Mouse (Mus musculus) heart, adult 2 months (tissue): ENCODE measurements around the gene Styxl1. TPM values are rescaled to one million over a fixed set of nuclear protein-coding genes. Genes with fewer than 3 reads are reported as not detected.

Experiments used
- DNase-seq, 2 experiments: peaks; one replicate each; pipeline ENCODE4 v3.0.0; 2021
- H3K27ac ChIP-seq: fragments of 200-600 bp; 2 replicates; pipeline ENCODE4 v1.8.1; 2022
- H3K27me3 ChIP-seq: fragments of 200-500 bp; 2 replicates; pipeline ENCODE4 v1.6.1; 2012; ENCODE audit warnings: mild to moderate bottlenecking, low read length, inconsistent platforms, mixed read lengths; ENCODE audit not compliant: control insufficient read depth, insufficient read depth
- H3K36me3 ChIP-seq: fragments of 200-500 bp; 2 replicates; pipeline ENCODE4 v1.6.1; 2012; ENCODE audit warnings: low read length, inconsistent platforms; ENCODE audit not compliant: control insufficient read depth, insufficient read depth
- H3K4me1 ChIP-seq: fragments of 200-500 bp; 2 replicates; pipeline ENCODE4 v1.6.1; 2011; ENCODE audit warnings: low read length; ENCODE audit not compliant: control insufficient read depth, insufficient read depth
- H3K4me3 ChIP-seq: fragments of 200-600 bp; 2 replicates; pipeline ENCODE4 v1.8.1; 2022
- H3K79me2 ChIP-seq: fragments of 200-500 bp; replicated peaks from 2 replicates; pipeline ENCODE4 v1.6.1; 2012; ENCODE audit warnings: mild to moderate bottlenecking, inconsistent platforms, low read length, moderate library complexity, mixed read lengths; ENCODE audit not compliant: control insufficient read depth, insufficient read depth
- H3K9ac ChIP-seq: fragments of 200-500 bp; 2 replicates; pipeline ENCODE4 v1.6.1; 2012; ENCODE audit warnings: low read depth, mild to moderate bottlenecking, control low read depth, inconsistent platforms, low read length, mixed read lengths
- CTCF ChIP-seq: fragments of 200-600 bp; IDR thresholded peaks from 2 replicates; pipeline ENCODE4 v1.8.1; 2022; ENCODE audit warnings: antibody characterized with exemption, mild to moderate bottlenecking, moderate library complexity
- EP300 ChIP-seq: fragments of 200-500 bp; IDR thresholded peaks from 2 replicates; pipeline ENCODE4 v1.6.1; 2011; ENCODE audit warnings: low read depth, low read length, control low read depth; ENCODE audit not compliant: insufficient read depth
- POLR2A ChIP-seq: fragments of 200-500 bp; IDR thresholded peaks from 2 replicates; pipeline ENCODE4 v1.6.1; 2011; ENCODE audit warnings: mild to moderate bottlenecking, low read depth, low read length, control low read depth; ENCODE audit not compliant: insufficient read depth
- WGBS: fragments of 180-500 bp; shearing (Covaris S2); methylation state at CpG from one replicate; pipeline ENCODE4 v1.1.7; 2018; 5-methylcytosine and 5-hydroxymethylcytosine counted together
- intact Hi-C: fragments of 180-260 bp; cut with DNase I; formaldehyde crosslinking; loops from one replicate; pipeline ENCODE4 v1.15.1; 2025
- polyA plus RNA-seq: library from polyadenylated mRNA; depleted of rRNA; stranded (reverse); fragments of >200 nt; gene quantifications from 2 replicates; pipeline ENCODE4 v1.2.3, GENCODE M21; 2012
- total RNA-seq, 2 experiments: library from RNA; stranded (reverse); gene quantifications; 2 replicates each; pipeline ENCODE4 v1.2.3; 2021

Styxl1 gene
- total and polyA plus RNA-seq, 3 experiments, result 0.20 TPM; not detected in 2

GRCm38 (mm10) chr5:135807263-135807637 is 29.1 kb upstream of the Styxl1 start:
- no peaks in the 10 kb centered on the region for H3K4me1 ChIP-seq
- H3K36me3 ChIP-seq, result no peaks in the 10 kb centered on the region
- no peak for TF ChIP-seq EP300
- TF ChIP-seq POLR2A, result no peak
- no peak for TF ChIP-seq CTCF
- H3K4me3 ChIP-seq, result no peak overlapping the region
- intact Hi-C loops, result no loop called here
- no peak for DNase-seq
- no peaks in the 10 kb centered on the region; the same call in 1 of the 2 replicates for H3K27me3 ChIP-seq
- no peaks in the 10 kb centered on the region for H3K79me2 ChIP-seq
- H3K27ac ChIP-seq, result no peak overlapping the region
- H3K9ac ChIP-seq, result no peak overlapping the region
- WGBS, result 32% methylated on average over 3 of the region's 3 CpGs

- H3K4me1 ChIP-seq, result no peaks in the 10 kb centered on the region
- no peak for TF ChIP-seq POLR2A
- peak; percentile 96 for TF ChIP-seq CTCF
- TF ChIP-seq EP300, result peak; percentile 87
- H3K79me2 ChIP-seq, result no peaks in the 10 kb centered on the region
- no peaks in the 10 kb centered on the region; the same call in 1 of the 2 replicates for H3K27me3 ChIP-seq
- WGBS, result 6% methylated on average over 29 of the region's 29 CpGs
- no peak within 1 kb of the TSS for H3K4me3 ChIP-seq
- H3K36me3 ChIP-seq, result no peaks in the 10 kb centered on the region
- peak; percentile 85 to 93 for DNase-seq
- no peak within 1 kb of the TSS for H3K9ac ChIP-seq
- intact Hi-C loops, result loop anchor here (1.0 kb wide), 1 partner anchor 27 kb away; no protein-coding TSS in a partner anchor
- H3K27ac ChIP-seq, result no peak within 1 kb of the TSS
Measured at GRCm38 (mm10) chr5:135806555-135807262, 28.5 kb upstream of the Styxl1 start, which contains the start of gene Srrm3. Srrm3 (plus strand) TSS chr5:135806890.

GRCm38 (mm10) chr5:135804735-135805134 is 26.6 kb upstream of the Styxl1 start:
- no peak overlapping the region for H3K9ac ChIP-seq
- no peaks in the 10 kb centered on the region; the same call in 1 of the 2 replicates for H3K27me3 ChIP-seq
- H3K4me3 ChIP-seq, result no peak overlapping the region
- no peak overlapping the region for H3K27ac ChIP-seq
- intact Hi-C loops, result no loop called here
- no peaks in the 10 kb centered on the region for H3K79me2 ChIP-seq
- no peak for DNase-seq
- H3K4me1 ChIP-seq, result no peaks in the 10 kb centered on the region
- TF ChIP-seq POLR2A, result no peak
- TF ChIP-seq EP300, result no peak
- no peak for TF ChIP-seq CTCF
- H3K36me3 ChIP-seq, result no peaks in the 10 kb centered on the region
- 55% methylated on average over 2 of the region's 2 CpGs for WGBS

GRCm38 (mm10) chr5:135803676-135804075 is 25.5 kb upstream of the Styxl1 start:
- TF ChIP-seq CTCF (no peak), EP300 (no peak), POLR2A (no peak)
- Histone ChIP-seq H3K36me3 (no peaks in the 10 kb centered on the region), H3K27ac (no peak overlapping the region), H3K27me3 (no peaks in the 10 kb centered on the region; the same call in 1 of the 2 replicates), H3K79me2 (no peaks in the 10 kb centered on the region), H3K4me3 (no peak overlapping the region), H3K4me1 (no peaks in the 10 kb centered on the region), H3K9ac (no peak overlapping the region)
- 69% methylated on average over 4 of the region's 4 CpGs for WGBS
- DNase-seq, result no peak
- intact Hi-C loops, result no loop called here

- no peaks in the 10 kb centered on the region for H3K36me3 ChIP-seq
- 57% methylated on average over 4 of the region's 4 CpGs for WGBS
- H3K27ac ChIP-seq, result no peak overlapping the region
- no peaks in the 10 kb centered on the region for H3K4me1 ChIP-seq
- no peak overlapping the region for H3K4me3 ChIP-seq
- intact Hi-C loops, result no loop called here
- H3K79me2 ChIP-seq, result no peaks in the 10 kb centered on the region
- no peak for TF ChIP-seq EP300
- TF ChIP-seq CTCF, result 0 out of 2 replicates have a peak, but pooled peaks have one; percentile 12
- H3K27me3 ChIP-seq, result no peaks in the 10 kb centered on the region; the same call in 1 of the 2 replicates
- no peak overlapping the region for H3K9ac ChIP-seq
- no peak for DNase-seq
Measured at GRCm38 (mm10) chr5:135803135-135803534, 24.9 kb upstream of the Styxl1 start.

GRCm38 (mm10) chr5:135802641-135803040 is 24.5 kb upstream of the Styxl1 start:
- Histone ChIP-seq H3K79me2 (no peaks in the 10 kb centered on the region), H3K36me3 (no peaks in the 10 kb centered on the region), H3K4me1 (no peaks in the 10 kb centered on the region), H3K4me3 (no peak overlapping the region), H3K27ac (no peak overlapping the region), H3K27me3 (no peaks in the 10 kb centered on the region; the same call in 1 of the 2 replicates), H3K9ac (no peak overlapping the region)
- TF ChIP-seq POLR2A (no peak), EP300 (no peak)
- intact Hi-C loops, result no loop called here
- no peak for DNase-seq
- WGBS, result 88% methylated on average over 8 of the region's 8 CpGs
